Mouse (Mus musculus): ENCODE measurements around the gene Rgs6.

Gene Rgs6

GRCm38 (mm10) chr12:83083427-83083826 lies 495.3 kb downstream of the Rgs6 start:
- no peak for DNase-seq (ENCODE audit: low read depth, low spot score)

GRCm38 (mm10) chr12:83084614-83085013 lies 496.5 kb downstream of the Rgs6 start:
- no peak for DNase-seq (ENCODE audit: low read depth, low spot score)

GRCm38 (mm10) chr12:83087010-83087409 lies 498.9 kb downstream of the Rgs6 start:
- no peak for DNase-seq (ENCODE audit: low read depth, low spot score)

- DNase-seq (ENCODE audit: low read depth, low spot score), result no peak
Observed at GRCm38 (mm10) chr12:83087555-83087954, 499.5 kb downstream of the Rgs6 start.

GRCm38 (mm10) chr12:83092001-83092400 lies 503.9 kb downstream of the Rgs6 start:
- no peak for DNase-seq (ENCODE audit: low read depth, low spot score)

GRCm38 (mm10) chr12:83097787-83098186 lies 509.7 kb downstream of the Rgs6 start:
- DNase-seq (ENCODE audit: low read depth, low spot score), result no peak

- DNase-seq (ENCODE audit: low read depth, low spot score), result no peak
Observed at GRCm38 (mm10) chr12:83098646-83099371, 510.7 kb downstream of the Rgs6 start.

GRCm38 (mm10) chr12:83099920-83100319 lies 511.8 kb downstream of the Rgs6 start:
- DNase-seq (ENCODE audit: low read depth, low spot score), result no peak

GRCm38 (mm10) chr12:83100413-83100812 lies 512.3 kb downstream of the Rgs6 start:
- no peak for DNase-seq (ENCODE audit: low read depth, low spot score)

- no peak for DNase-seq (ENCODE audit: low read depth, low spot score)
Observed at GRCm38 (mm10) chr12:83100848-83101247, 512.8 kb downstream of the Rgs6 start.

GRCm38 (mm10) chr12:83105514-83106119 lies 517.5 kb downstream of the Rgs6 start:
- no peak for DNase-seq (ENCODE audit: low read depth, low spot score)

- no peak for DNase-seq (ENCODE audit: low read depth, low spot score)
Observed at GRCm38 (mm10) chr12:83106120-83106517, 518.0 kb downstream of the Rgs6 start.

- no peak for DNase-seq (ENCODE audit: low read depth, low spot score)
Observed at GRCm38 (mm10) chr12:83109486-83109885, 521.4 kb downstream of the Rgs6 start.

- no peak for DNase-seq (ENCODE audit: low read depth, low spot score)
Observed at GRCm38 (mm10) chr12:83109891-83110630, 522.0 kb downstream of the Rgs6 start.

GRCm38 (mm10) chr12:83110711-83111110 lies 522.6 kb downstream of the Rgs6 start:
- DNase-seq (ENCODE audit: low read depth, low spot score), result no peak

GRCm38 (mm10) chr12:83112283-83112682 lies 524.2 kb downstream of the Rgs6 start:
- peak; percentile 11 for DNase-seq (ENCODE audit: low read depth, low spot score)

- no peak for DNase-seq (ENCODE audit: low read depth, low spot score)
Observed at GRCm38 (mm10) chr12:83112901-83113628, 525.0 kb downstream of the Rgs6 start.

GRCm38 (mm10) chr12:83113971-83114370 lies 525.9 kb downstream of the Rgs6 start:
- no peak for DNase-seq (ENCODE audit: low read depth, low spot score)

- peak; percentile 64 for DNase-seq (ENCODE audit: low read depth, low spot score)
Observed at GRCm38 (mm10) chr12:83114396-83115053, 526.4 kb downstream of the Rgs6 start.

- no peak for DNase-seq (ENCODE audit: low read depth, low spot score)
Observed at GRCm38 (mm10) chr12:83124111-83124510, 536.0 kb downstream of the Rgs6 start.

- no peak for DNase-seq (ENCODE audit: low read depth, low spot score)
Observed at GRCm38 (mm10) chr12:83125284-83125683, 537.2 kb downstream of the Rgs6 start.
